Mouse (Mus musculus) heart, postnatal 25 days (tissue): Measurements from ENCODE around the gene Ldhb. TPM values are rescaled to one million over a fixed set of nuclear protein-coding genes. Genes with fewer than 3 reads are reported as not detected.
A peak's percentile ranks its signal among the peaks of the same experiment; 100 is the strongest.

Source experiments
- DNase-seq: peaks from one replicate; pipeline ENCODE4 v3.0.0; 2022; ENCODE audit warnings: low spot score
- intact Hi-C: fragments of 180-260 bp; cut with DNase I; formaldehyde crosslinking; loops from one replicate; pipeline ENCODE4 v1.15.1; 2025
- total RNA-seq, 2 experiments: library from RNA; stranded (reverse); gene quantifications; 2 replicates each; pipeline ENCODE4 v1.2.3; 2021

The Ldhb gene
- total RNA-seq = 1,000 to 10,000 TPM; 2,652 to 2,667 TPM

DNA sequence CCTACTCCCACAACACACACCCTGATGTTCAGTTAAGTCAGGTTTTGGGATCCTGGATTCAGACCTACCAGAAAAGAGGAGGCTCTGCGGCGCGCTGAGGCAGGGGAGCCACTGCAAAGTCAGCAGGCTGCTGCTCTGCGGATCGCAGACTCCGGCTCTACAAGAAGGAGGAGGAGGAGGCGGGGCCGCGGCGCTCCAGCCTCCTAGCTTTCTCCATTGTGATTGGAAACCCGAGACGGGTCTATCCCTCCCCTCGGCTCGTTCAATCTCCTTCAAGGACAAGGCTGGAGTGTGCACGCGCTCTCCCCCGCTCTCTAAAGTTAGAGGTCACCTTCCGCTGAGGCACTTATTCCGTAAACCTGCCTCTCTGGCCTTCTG is at the start of gene Ldhb:
Ldhb (minus strand) TSS at position 173 of the 378 bp plus-strand sequence.
- intact Hi-C loops = loop anchor here (5.0 kb wide), 1 partner anchor 160 kb away; the partner anchor contains the start of gene Pyroxd1
- peak; percentile 83 for DNase-seq

GRCm38 (mm10) chr6:142555988-142556387 is 48.2 kb upstream of the Ldhb start:
- DNase-seq = no peak
- intact Hi-C loops = no loop called here

DNA sequence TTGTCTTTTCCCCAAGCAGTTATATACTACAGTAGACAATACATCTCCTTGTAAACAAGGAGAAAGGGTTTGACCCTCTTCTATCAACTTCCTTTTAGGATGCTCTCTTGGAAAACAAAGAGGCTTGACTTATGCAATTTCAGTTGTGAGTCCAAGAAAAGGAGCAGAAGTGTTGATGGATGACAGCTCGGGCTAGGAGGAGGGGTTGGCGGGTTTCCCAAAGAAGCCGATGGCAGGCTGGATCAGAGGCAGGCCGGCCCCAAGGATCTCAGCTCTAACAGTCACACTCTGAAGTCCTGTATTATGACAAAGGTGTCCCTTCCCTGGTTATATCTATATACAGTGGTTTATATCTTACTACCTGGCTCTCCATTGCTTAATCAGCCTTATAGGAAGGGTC is 43.7 kb upstream of the Ldhb start:
- no peak for DNase-seq
- intact Hi-C loops = no loop called here

GRCm38 (mm10) chr6:142550871-142551270 is 43.1 kb upstream of the Ldhb start:
- DNase-seq = no peak
- intact Hi-C loops = no loop called here

- intact Hi-C loops = no loop called here
These were observed 40.6 kb upstream of the Ldhb start for GRCm38 (mm10) chr6:142548377-142548776.

DNA sequence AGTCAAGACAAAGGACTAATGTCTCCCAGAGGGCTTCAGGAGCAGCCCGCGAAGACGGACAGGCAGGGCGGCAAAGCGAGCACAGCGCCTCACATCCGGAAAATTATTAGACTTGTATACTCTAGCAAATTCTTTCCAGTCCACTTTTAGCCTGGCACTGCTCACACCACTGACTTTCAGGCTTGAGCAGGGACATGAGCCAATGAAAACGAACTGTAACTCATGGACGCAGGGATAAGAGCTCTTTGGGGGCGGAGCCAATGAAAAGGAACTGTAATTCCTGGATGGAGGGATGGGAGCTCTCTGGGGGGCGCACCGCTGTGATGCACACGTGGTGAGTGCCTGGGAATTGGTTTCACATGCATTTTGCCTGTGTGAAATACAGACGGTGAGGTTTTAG is 37.4 kb upstream of the Ldhb start:
- intact Hi-C loops = no loop called here
- DNase-seq = peak; percentile 17

More at GRCm38 (mm10) chr6:142548377-142548776, 40.6 kb upstream of the Ldhb start:
- DNase-seq = no peak

DNA sequence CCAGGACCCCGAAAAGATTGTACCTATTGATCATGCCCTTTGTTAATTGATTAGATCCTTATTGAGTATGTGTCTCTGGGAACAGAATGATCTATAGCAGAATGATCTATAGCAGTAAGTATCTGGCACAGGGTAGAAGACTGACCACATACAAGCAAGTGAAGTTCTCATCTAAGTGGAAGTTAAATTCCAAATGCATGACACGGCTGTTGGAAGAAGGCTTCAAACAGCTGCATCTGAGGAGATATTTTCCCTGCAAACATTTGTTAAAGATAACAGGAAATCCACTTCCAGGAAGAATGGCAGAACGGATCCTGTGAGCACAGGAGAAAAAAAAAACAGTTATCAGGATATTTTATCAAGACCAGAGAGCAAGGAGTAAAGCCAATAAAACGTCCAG is 35.9 kb upstream of the Ldhb start:
- DNase-seq = no peak
- intact Hi-C loops = loop anchor here (5.0 kb wide), 1 partner anchor 174 kb away; no protein-coding TSS in a partner anchor

DNA sequence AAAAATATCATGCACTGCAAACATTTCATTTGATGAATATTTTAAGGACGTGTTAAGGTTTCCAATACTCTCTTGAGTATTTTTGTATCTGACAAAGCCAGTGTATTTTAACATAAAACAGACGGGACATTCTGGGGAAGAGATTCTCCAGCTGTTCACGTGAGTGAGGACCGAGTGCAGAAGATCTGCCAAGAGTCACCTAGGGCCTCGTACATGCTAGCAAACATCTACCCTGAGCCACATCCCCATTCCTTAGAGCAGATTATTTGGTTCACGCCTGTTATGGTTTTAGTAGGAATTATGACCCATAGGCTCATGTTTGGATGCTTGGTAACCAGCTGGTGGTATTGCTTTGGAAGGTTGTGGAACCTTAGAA is 35.0 kb upstream of the Ldhb start:
- no peak for DNase-seq
- intact Hi-C loops = loop anchor here (5.0 kb wide), 1 partner anchor 175 kb away; no protein-coding TSS in a partner anchor

DNA sequence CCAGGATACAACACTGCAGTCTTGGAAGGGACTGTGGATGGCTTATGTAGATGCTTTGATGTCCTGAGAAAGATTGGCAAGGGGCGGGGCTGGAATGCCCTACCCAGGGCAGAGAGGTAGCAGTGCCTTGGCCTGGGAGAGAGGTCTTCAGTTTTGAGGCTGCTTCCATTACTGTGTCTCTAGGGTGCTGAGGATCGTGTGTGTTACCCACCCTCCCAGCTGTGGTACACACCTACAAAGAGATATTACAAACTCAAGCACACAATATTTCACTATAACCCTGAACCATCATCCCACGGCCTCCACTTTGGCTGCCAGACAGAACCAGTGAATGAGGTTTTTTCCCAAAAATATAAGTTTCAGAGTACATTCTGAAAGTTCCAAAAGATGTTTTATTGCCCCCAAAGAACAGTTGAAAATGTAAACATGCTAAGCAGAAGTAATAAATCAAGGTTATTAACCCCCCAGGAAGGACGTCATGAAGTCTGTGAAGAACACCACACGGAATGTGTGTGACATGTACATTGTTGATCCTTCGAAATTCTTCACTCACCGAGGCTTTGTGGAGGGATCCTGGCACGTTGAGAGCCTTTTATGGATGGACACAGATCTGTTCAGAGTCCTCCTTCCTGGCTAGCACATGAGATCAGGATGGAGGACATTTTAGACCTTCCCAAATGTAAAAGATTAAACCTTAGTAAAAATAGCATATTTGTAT is 34.5 kb upstream of the Ldhb start:
- intact Hi-C loops = loop anchor here (5.0 kb wide), 1 partner anchor 175 kb away; no protein-coding TSS in a partner anchor
- no peak for DNase-seq

DNA sequence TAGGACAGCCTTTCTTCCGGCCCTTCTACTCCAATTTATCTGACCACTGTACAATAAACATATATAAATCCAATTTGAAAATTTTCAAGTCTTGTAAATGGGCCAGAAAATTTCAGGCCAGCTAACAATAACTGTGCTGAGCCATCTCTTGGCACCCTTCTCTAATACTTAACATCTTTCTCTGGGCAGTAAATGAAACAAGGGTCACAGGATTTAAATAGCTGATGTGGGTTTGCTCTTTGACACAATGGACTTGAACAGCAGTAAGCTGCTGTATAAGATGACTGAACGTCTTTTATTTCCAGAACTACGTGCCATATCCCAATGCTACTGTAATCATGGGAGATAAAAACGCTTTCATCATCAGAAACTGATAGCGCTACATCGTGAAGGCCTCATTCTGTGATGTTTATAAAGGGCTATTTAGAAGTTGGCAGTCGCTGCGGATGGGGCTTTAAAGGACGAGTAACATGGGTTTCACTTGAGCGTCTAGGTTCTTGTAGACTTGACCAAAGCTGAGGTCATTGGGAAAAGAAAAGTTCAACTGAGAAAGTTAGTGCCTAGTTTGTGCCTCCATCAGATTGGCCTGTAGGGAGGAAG is 32.9 kb upstream of the Ldhb start:
- no peak for DNase-seq
- intact Hi-C loops = loop anchor here (5.0 kb wide), 1 partner anchor 177 kb away; no protein-coding TSS in a partner anchor

DNA sequence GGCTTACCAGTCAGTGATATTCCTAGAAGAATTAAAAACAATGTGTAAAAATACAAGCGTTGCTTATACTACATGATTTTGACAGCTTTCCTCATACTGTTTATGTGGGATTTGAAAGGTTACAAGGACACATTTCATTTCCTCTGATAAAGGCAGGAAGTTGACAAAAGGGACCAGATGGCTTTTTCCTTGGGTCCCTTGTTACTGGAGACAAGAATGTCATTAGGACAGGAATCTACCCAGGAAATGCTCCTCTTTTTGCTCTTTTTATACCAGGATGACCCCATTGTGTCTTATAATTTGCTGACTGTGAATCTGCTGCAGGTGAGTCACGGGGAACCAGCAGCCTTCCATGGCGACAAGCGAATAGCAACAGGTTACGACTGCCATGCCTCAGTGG is 32.4 kb upstream of the Ldhb start:
- DNase-seq = no peak
- intact Hi-C loops = loop anchor here (5.0 kb wide), 1 partner anchor 177 kb away; no protein-coding TSS in a partner anchor

DNA sequence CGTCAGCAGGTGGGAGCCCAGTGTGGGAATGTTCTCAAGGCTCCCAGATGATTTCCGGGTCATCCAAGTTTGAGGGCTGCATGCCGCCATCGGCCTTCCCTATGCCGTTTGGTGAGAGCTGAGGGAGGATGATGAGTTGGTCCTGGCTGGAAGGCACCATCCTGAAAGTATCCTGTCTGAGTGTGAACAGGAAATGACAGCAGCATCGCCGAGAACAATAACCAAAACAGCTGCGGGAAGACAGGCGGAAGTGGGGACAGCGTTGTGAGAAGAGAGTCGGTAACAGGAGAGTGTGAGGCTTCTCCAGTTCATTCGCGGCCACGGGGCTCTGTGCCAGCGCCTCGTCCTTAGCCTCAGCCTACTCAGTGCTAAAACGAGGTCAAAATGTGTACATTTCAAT is 30.7 kb upstream of the Ldhb start:
- intact Hi-C loops = no loop called here

GRCm38 (mm10) chr6:142533412-142533811 is 25.7 kb upstream of the Ldhb start:
- intact Hi-C loops = loop anchor here (5.0 kb wide), 1 partner anchor 39 kb away; the partner anchor contains the start of gene Kcnj8
- DNase-seq = no peak

More for the DNA sequence above, 30.7 kb upstream of the Ldhb start:
- DNase-seq = peak; percentile 23

- intact Hi-C loops = loop anchor here (5.0 kb wide), 1 partner anchor 40 kb away; the partner anchor contains the start of gene Kcnj8
- no peak for DNase-seq
These were observed 24.9 kb upstream of the Ldhb start for GRCm38 (mm10) chr6:142532686-142533085.

DNA sequence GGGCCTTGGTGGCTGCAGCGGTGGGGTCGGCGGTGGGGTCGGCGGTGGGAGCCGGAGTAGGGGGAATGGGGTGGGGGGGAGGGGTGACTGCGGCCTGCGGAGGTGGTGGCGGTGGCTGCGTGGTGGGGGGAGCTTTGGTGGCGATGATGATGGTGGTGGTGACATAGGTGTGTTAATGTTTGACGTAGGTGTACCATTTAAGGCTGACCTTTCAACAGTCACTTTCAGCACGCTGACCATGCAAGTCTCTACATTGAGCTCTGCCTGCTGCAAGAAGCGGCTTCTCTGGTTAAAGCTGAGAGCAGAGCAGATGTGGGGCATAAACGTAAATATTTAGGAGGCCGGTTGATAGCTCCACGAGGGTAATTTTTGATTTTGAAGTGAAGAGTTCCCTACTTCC is 24.4 kb upstream of the Ldhb start:
- DNase-seq = no peak
- intact Hi-C loops = loop anchor here (5.0 kb wide), 1 partner anchor 40 kb away; the partner anchor contains the start of gene Kcnj8

GRCm38 (mm10) chr6:142530378-142530777 is 22.6 kb upstream of the Ldhb start:
- DNase-seq = no peak
- intact Hi-C loops = loop anchor here (5.0 kb wide), 1 partner anchor 42 kb away; the partner anchor contains the start of gene Kcnj8

GRCm38 (mm10) chr6:142529680-142530079 is 21.9 kb upstream of the Ldhb start:
- no peak for DNase-seq
- intact Hi-C loops = loop anchor here (5.0 kb wide), 2 partner anchors 43 to 128 kb away; partner anchors contain the start of gene Kcnj8

- DNase-seq = no peak
- intact Hi-C loops = loop anchor here (5.0 kb wide), 1 partner anchor 129 kb away; no protein-coding TSS in a partner anchor
These were observed 20.3 kb upstream of the Ldhb start for GRCm38 (mm10) chr6:142527931-142528562.

DNA sequence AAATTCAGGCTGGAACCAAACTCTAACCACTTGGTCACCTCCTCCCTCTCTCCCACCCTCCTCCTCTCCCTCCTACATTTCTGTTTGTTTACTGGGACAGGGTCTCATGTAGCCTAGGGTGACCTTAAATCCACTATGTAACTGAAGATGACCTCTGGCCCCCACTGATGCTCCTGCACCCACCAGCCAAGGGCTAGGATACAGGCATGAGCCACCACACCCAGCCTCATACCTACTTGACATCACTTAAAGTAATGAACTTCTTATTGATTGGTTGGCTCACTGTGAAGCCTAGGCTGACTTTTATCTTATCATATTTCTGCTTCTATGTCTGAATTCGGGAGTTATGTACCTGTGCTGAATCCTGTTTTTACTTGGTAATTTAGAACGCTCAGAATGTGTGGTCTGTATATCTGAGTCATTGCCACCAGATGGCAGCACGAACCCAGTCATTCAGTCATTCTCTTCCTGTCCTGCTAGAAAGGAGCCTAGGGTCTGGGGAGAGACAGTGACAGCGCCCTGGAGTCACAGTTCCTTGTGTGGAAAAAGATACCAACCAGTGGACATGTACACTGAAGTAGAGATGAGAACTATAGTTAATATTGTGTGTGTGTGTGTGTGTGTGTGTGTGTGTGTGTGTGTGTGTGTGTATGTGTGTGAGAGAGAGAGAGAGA is 17.0 kb upstream of the Ldhb start:
- peak; percentile 26 for DNase-seq
- intact Hi-C loops = loop anchor here (1.0 to 5.0 kb wide), 2 partner anchors 133 to 211 kb away; no protein-coding TSS in a partner anchor
